Mouse (Mus musculus) C2C12 (cell line): Measurements from ENCODE around the gene Tssk4. TPM values are rescaled to one million over a fixed set of nuclear protein-coding genes. Genes with fewer than 3 reads are reported as not detected.
A peak's percentile ranks its signal among the peaks of the same experiment; 100 is the strongest.

Experiments used
- H3K27me3 ChIP-seq: one replicate; pipeline ENCODE4 v1.6.1; 2011; ENCODE audit not compliant: control insufficient read depth, insufficient read depth, insufficient read length
- H3K36me3 ChIP-seq: one replicate; pipeline ENCODE4 v1.6.1; 2011; ENCODE audit not compliant: control insufficient read depth, insufficient read depth
- H3K4me3 ChIP-seq: one replicate; pipeline ENCODE4 v1.5.1; 2011; ENCODE audit warnings: mild to moderate bottlenecking, control low read depth; ENCODE audit not compliant: poor library complexity, insufficient read depth, severe bottlenecking
- H3K79me2 ChIP-seq: one replicate; pipeline ENCODE4 v1.6.1; 2011; ENCODE audit not compliant: control insufficient read depth, insufficient read depth
- H3K79me3 ChIP-seq: one replicate; pipeline ENCODE4 v1.6.1; 2011; ENCODE audit warnings: low read depth, control low read depth
- H3ac ChIP-seq: one replicate; pipeline ENCODE3; 2011; ENCODE audit warnings: low read depth; ENCODE audit not compliant: control insufficient read depth, insufficient read length
- CEBPB ChIP-seq: IDR thresholded peaks from one replicate; pipeline ENCODE4 v1.6.1; 2011; ENCODE audit warnings: low read depth, mild to moderate bottlenecking, control low read depth, moderate library complexity
- CTCF ChIP-seq: IDR thresholded peaks from one replicate; pipeline ENCODE4 v1.5.1; 2011; ENCODE audit not compliant: control insufficient read depth, insufficient read depth, insufficient read length
- FOSL1 ChIP-seq: IDR thresholded peaks from one replicate; pipeline ENCODE4 v1.8.0; 2011; ENCODE audit warnings: mild to moderate bottlenecking, low read length; ENCODE audit not compliant: poor library complexity, insufficient read depth, severe bottlenecking
- MAX ChIP-seq: IDR thresholded peaks from one replicate; pipeline ENCODE4 v1.6.1; 2011; ENCODE audit warnings: mild to moderate bottlenecking, control low read depth
- MYOD1 ChIP-seq: IDR thresholded peaks from one replicate; pipeline ENCODE4 v1.6.1; 2011; ENCODE audit warnings: low read depth; ENCODE audit not compliant: control insufficient read depth, insufficient read length
- MYOG ChIP-seq: IDR thresholded peaks from one replicate; pipeline ENCODE4 v1.6.1; 2011; ENCODE audit not compliant: control insufficient read depth, insufficient read length; ENCODE audit errors: extremely low read depth
- USF1 ChIP-seq: IDR thresholded peaks from one replicate; pipeline ENCODE4 v1.6.1; 2011; ENCODE audit warnings: low read depth, mild to moderate bottlenecking, control low read depth, moderate library complexity
- polyA plus RNA-seq: library from polyadenylated mRNA; unstranded; fragments of >200 nt; fragmentation: generic; extraction: Trizol; gene quantifications from one replicate; pipeline ENCODE4 v1.2.1, GENCODE M21; 2012; ENCODE audit warnings: missing spikeins

Tssk4 gene
- polyA plus RNA-seq, 1 experiment = 0.43 TPM

- Histone ChIP-seq H3K36me3 (no peaks in the 10 kb centered on the region), H3K4me3 (no peak overlapping the region), H3ac (no peak overlapping the region), H3K79me2 (no peaks in the 10 kb centered on the region), H3K27me3 (no peaks in the 10 kb centered on the region), H3K79me3 (no peaks in the 10 kb centered on the region)
- TF ChIP-seq MAX = no peak
- no peak for TF ChIP-seq USF1
- no peak for TF ChIP-seq FOSL1
- no peak for TF ChIP-seq MYOD1
- no peak for TF ChIP-seq CTCF
- no peak for TF ChIP-seq CEBPB
- no peak for TF ChIP-seq MYOG
These were observed 31.3 kb upstream of the Tssk4 start for GRCm38 (mm10) chr14:55618486-55619195.

- Histone ChIP-seq H3K27me3 (no peaks in the 10 kb centered on the region), H3ac (no peak overlapping the region), H3K79me2 (peaks cover 3% of the 10 kb centered on the region), H3K4me3 (no peak overlapping the region), H3K36me3 (peaks cover 81% of the 10 kb centered on the region), H3K79me3 (no peaks in the 10 kb centered on the region)
- TF ChIP-seq CEBPB = no peak
- no peak for TF ChIP-seq FOSL1
- TF ChIP-seq MYOG = no peak
- no peak for TF ChIP-seq CTCF
- no peak for TF ChIP-seq MAX
- TF ChIP-seq USF1 = no peak
- no peak for TF ChIP-seq MYOD1
These were observed 21.7 kb upstream of the Tssk4 start for GRCm38 (mm10) chr14:55628077-55628827.

- Histone ChIP-seq H3K79me3 (peaks cover 8% of the 10 kb centered on the region), H3K79me2 (peaks cover 13% of the 10 kb centered on the region), H3K27me3 (no peaks in the 10 kb centered on the region), H3K4me3 (no peak overlapping the region), H3K36me3 (peaks cover 92% of the 10 kb centered on the region), H3ac (no peak overlapping the region)
- TF ChIP-seq FOSL1 = no peak
- TF ChIP-seq CEBPB = no peak
- peak; percentile 57 for TF ChIP-seq CTCF
- TF ChIP-seq MYOG = no peak
- TF ChIP-seq MYOD1 = no peak
- TF ChIP-seq MAX = no peak
These were observed 20.7 kb upstream of the Tssk4 start for GRCm38 (mm10) chr14:55629312-55629711.

- H3ac ChIP-seq = peak overlapping the region; percentile 96
- H3K79me2 ChIP-seq = peaks cover 31% of the 10 kb centered on the region
- peak overlapping the region; percentile 68 for H3K4me3 ChIP-seq
- TF ChIP-seq MYOD1 = peak; percentile 69
- no peak for TF ChIP-seq FOSL1
- H3K27me3 ChIP-seq = no peaks in the 10 kb centered on the region
- peaks cover 17% of the 10 kb centered on the region for H3K79me3 ChIP-seq
- H3K36me3 ChIP-seq = peaks cover 84% of the 10 kb centered on the region
These were observed 15.0 kb upstream of the Tssk4 start for GRCm38 (mm10) chr14:55634874-55635522.

- H3K79me2 ChIP-seq = peaks cover 36% of the 10 kb centered on the region
- peaks cover 84% of the 10 kb centered on the region for H3K36me3 ChIP-seq
- H3K79me3 ChIP-seq = peaks cover 22% of the 10 kb centered on the region
- TF ChIP-seq CEBPB (no peak), USF1 (peak; percentile 66), MAX (peak; percentile 98), MYOG (no peak)
- peak within 1 kb of the TSS; percentile 96 for H3ac ChIP-seq
- H3K4me3 ChIP-seq = peak within 1 kb of the TSS; percentile 68
- H3K27me3 ChIP-seq = no peaks in the 10 kb centered on the region
These were observed 14.4 kb upstream of the Tssk4 start, which contains the start of gene Ipo4 for GRCm38 (mm10) chr14:55635523-55636007. TSS of gene Ipo4 (minus strand) at chr14:55635957.
